Mouse (Mus musculus) spleen, adult 2 months (tissue): ENCODE data around the gene Asb10.

Source experiments
- CTCF ChIP-seq: fragments of 200-500 bp; IDR thresholded peaks from 2 replicates; pipeline ENCODE4 v1.5.1; 2011; ENCODE audit warnings: mild to moderate bottlenecking, inconsistent platforms; ENCODE audit not compliant: insufficient read depth, insufficient read length, insufficient replicate concordance; ENCODE audit errors: extremely low read depth
- POLR2A ChIP-seq: fragments of 200-500 bp; IDR thresholded peaks from 2 replicates; pipeline ENCODE4 v1.6.1; 2011; ENCODE audit warnings: low read depth, low read length, inconsistent platforms

- TF ChIP-seq CTCF (no peak), POLR2A (no peak)
Measured at GRCm38 (mm10) chr5:24521366-24521765, 19.4 kb downstream of the Asb10 start.
